Mouse (Mus musculus): ENCODE results near the gene Rpl11.
"Not testable (repeated sequence)": the region's sequence is repeated elsewhere in the genome, so short reads cannot be mapped to it uniquely, and the experiment has no call there.

Rpl11 gene

DNA sequence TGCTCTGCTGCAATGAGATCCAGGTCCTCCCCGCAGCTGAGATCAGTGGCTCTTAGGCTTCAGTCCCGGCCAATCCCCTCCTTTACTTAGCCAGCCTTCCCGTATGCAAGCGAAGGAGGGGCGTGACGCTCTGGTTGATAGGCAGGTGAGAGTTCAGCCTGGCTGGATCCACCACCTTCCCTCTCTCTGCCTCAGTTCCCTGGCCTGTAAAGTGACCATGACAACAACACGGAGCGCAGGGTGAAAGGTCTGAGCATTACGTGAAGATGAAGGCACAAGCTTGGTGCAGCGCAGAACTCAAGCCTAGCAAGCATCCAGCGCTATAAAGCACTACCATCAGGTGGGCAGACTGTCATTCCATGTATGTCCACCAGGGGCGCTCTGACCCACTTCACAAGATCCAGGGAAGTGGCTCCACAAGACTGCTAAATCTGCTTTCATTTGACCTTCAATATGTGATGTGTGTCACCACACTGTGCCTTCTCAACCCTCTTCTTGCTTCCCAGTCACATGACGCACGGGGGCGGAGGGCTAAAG is 18.0 kb upstream of the Rpl11 start:
- peak; percentile 35 for DNase-seq (ENCODE audit: extremely low read depth, insufficient read length, low spot score)

- no peak for DNase-seq (ENCODE audit: extremely low read depth, insufficient read length, low spot score)
Observed at GRCm38 (mm10) chr4:136070592-136070991, 17.4 kb upstream of the Rpl11 start.

- peak; percentile 93 for DNase-seq (ENCODE audit: extremely low read depth, insufficient read length, low spot score)
Observed at GRCm38 (mm10) chr4:136069954-136070353, 16.7 kb upstream of the Rpl11 start.

GRCm38 (mm10) chr4:136069313-136069712 is 16.1 kb upstream of the Rpl11 start:
- DNase-seq (ENCODE audit: extremely low read depth, insufficient read length, low spot score): no peak

GRCm38 (mm10) chr4:136063143-136063542 is 9.9 kb upstream of the Rpl11 start:
- no peak for DNase-seq (ENCODE audit: extremely low read depth, insufficient read length, low spot score)

DNA sequence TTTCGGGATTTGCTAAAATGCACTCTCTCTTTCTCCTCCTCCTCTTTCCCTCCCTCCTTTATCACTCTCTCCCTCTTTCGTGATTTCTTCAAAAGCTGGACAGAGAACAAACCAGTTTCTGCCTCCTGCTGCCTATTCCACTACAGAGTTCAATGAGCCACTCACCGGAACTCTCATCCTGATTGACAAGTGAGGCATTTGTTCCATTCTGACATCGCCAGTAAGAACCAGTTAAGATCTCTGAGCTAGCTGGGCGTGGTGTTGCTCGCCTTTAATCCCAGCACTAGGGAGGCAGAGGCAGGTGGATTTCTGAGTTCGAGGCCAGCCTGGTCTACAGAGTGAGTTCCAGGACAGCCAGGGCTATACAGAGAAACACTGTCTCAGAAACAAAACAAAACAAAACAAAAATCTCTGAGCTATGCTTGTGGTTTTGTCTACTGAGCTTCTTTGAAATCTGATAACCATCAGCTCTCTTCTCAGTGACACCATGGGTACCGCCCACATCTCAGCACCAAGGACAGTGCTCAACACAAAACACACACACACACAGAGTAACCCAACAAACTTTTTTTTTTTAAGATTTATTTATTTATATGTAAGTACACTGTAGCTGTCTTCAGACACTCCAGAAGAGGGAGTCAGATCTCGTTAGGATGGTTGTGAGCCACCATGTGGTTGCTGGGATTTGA is 6.7 kb upstream of the Rpl11 start:
- not testable (repeated sequence) for DNase-seq (ENCODE audit: extremely low read depth, insufficient read length, low spot score)

- peak; percentile 59 for DNase-seq (ENCODE audit: extremely low read depth, insufficient read length, low spot score)
Observed at GRCm38 (mm10) chr4:136057916-136058315, 4.7 kb upstream of the Rpl11 start.

DNA sequence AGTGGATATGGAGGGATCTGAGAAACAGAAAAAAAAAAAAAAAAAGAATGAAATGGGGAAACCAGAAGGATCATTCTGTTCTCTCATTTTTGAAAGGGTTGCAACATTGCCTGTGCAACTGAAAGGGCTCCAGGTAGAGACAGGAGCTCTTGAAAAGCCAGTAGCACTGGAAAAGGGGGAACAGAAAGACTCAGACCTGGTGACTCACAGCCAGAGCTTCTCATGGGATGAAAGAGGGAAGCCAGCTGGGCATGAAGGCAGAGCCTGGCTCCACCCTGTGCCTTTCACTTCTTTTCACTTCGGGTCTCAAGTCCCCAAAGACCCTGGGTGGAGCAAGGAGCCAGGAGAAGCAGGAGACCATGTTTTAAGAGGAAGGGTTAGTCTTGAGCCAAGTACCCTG is 2.8 kb upstream of the Rpl11 start:
- DNase-seq (ENCODE audit: extremely low read depth, insufficient read length, low spot score): no peak

DNA sequence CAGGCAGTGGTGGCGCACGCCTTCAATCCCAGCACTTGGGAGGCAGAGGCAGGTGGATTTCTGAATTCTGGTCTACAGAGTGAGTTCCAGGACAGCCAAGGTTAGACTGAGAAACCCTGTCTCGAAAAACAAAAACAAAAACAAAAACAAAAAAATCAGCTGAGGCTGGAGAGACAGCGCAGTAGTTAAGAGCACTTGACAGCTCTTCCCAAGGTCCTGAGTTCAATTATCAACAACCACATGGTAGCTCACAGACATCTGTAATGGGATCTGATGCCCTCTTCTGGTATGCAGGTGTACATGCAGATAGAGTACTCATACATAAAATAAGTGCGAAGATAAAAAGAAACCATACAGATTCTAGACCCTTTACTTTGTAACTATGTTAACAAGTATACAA is 615 bp upstream of the Rpl11 start:
- no peak for DNase-seq (ENCODE audit: extremely low read depth, insufficient read length, low spot score)

GRCm38 (mm10) chr4:136052534-136053246 is 538 bp downstream of the Rpl11 start:
- peak; percentile 85 for DNase-seq (ENCODE audit: extremely low read depth, insufficient read length, low spot score)

- DNase-seq (ENCODE audit: extremely low read depth, insufficient read length, low spot score): no peak
Observed at GRCm38 (mm10) chr4:136052060-136052459, 1.2 kb downstream of the Rpl11 start.

DNA sequence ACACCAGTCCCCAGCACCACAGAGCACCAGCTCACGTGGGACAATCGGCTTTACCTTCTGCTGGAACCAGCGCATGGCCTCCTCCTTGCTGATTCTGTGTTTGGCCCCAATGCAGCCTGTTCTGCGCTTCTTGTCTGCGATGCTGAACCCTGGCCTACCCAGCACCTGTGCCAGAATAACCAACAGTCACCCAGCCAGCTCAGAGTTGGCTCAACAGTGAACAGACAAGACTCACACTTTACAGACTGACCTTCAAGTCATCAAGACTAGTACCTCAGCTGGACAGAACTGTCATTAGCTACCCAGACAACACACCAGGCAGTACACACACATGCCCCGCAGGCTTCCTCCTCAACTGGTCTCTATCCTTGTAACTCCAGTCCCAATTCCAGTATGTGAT is 3.0 kb downstream of the Rpl11 start:
- no peak for DNase-seq (ENCODE audit: extremely low read depth, insufficient read length, low spot score)

DNA sequence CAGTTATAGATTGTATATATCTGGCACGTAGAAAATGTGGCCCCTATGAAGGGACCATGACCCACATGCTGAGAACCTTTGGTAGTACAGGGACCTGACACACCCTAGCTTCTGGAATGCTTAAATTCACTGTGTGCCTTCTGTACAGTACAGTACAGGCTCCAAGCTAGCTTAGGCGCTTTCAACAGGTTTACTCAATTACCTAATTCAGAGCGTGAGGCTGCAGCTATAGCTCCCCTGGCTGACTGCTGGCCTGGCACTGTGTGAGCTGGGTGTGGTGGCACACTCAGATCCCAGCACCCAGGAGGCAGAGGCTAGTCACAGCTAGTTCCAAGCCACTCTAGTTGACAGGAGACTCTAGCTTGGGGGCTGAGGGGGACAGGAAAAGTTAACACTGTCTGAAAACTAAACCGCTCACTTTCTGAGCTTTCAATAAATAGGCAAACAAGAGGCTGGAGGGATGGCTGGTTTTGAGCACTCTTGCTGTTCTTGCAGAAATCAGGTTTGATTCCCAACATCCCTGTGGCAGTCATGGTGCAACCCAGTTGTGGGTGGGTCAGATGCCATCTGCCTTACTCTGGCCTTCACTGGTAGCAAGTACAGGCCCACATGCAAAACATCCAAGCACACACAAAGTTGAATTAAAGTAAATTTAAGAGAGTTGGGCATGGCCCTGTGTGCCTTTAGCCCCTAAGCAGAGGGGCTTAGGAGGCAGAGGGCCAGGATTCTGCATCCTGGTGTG is 4.8 kb downstream of the Rpl11 start:
- no peak for DNase-seq (ENCODE audit: extremely low read depth, insufficient read length, low spot score)

DNA sequence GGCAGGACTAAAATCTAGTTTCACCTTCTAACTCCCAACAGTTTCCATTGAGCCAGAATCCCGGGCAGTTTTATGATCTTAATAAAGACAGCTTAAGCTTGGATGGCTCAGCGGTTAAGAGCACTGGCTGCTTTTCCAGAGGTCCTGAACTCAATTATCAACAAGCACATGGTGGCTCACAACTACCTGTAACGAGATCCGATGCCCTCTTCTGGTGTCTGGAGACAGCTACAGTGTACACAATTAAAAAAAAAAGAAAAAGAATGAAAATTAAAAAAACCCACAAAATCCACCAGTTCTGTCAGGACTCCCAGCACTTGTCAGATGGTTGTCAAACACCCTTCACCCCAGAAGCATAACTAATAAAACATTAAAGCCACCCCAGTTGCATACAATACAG is 5.6 kb downstream of the Rpl11 start:
- DNase-seq (ENCODE audit: extremely low read depth, insufficient read length, low spot score): no peak

- DNase-seq (ENCODE audit: extremely low read depth, insufficient read length, low spot score): no peak
Observed at GRCm38 (mm10) chr4:136046888-136047287, 6.3 kb downstream of the Rpl11 start.

DNA sequence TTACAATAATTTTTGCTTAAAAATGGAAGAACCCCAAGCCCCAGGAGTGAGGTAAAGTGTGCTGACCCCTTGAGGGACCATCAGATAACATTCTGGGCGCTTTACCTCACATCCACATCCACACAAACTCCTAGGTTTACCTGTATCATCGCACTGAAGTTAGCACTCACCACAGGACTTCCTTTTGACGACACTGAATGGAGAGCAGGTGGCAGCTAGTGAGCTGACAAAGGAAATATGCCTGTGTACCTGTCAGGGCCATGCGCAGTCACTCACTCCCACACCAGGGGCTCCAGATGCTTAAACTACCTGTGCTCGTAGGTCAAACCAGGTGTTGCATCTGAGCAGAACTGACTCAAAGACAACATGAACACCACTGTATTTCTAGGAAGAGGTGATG is 8.1 kb downstream of the Rpl11 start:
- DNase-seq (ENCODE audit: extremely low read depth, insufficient read length, low spot score): no peak

DNA sequence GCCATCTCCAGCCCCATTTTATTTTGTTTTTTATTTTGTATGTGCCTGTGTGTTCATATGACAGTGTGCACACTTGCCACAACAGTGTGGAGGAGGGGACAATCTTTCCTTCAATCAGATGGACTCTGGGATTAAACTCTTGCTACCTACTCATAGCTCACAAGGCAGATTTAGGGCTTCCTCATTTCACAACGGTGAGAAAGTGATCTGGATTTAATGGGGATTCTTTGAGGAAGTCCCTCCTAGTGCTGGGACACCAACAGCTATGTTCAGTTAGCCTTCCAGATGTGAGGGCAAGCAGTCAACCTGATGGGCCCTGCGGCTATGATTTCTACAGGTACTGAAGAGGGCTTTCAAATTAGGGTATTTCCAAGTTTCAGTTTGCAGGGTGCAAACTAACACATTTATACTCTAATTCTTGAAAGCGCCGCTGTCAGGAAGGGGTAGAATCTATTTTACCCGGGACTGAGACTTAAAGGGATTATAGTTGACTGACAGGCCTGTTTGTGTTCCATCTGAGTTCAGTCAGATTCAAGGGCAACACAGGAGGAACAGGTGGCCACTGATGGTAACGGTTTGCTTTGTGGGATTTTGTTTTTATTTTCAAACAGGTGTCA is 9.3 kb downstream of the Rpl11 start:
- DNase-seq (ENCODE audit: extremely low read depth, insufficient read length, low spot score): no peak

GRCm38 (mm10) chr4:136035078-136035477 is 18.1 kb downstream of the Rpl11 start:
- no peak for DNase-seq (ENCODE audit: extremely low read depth, insufficient read length, low spot score)

GRCm38 (mm10) chr4:136033231-136033630 is 20.0 kb downstream of the Rpl11 start:
- DNase-seq (ENCODE audit: extremely low read depth, insufficient read length, low spot score): no peak

DNA sequence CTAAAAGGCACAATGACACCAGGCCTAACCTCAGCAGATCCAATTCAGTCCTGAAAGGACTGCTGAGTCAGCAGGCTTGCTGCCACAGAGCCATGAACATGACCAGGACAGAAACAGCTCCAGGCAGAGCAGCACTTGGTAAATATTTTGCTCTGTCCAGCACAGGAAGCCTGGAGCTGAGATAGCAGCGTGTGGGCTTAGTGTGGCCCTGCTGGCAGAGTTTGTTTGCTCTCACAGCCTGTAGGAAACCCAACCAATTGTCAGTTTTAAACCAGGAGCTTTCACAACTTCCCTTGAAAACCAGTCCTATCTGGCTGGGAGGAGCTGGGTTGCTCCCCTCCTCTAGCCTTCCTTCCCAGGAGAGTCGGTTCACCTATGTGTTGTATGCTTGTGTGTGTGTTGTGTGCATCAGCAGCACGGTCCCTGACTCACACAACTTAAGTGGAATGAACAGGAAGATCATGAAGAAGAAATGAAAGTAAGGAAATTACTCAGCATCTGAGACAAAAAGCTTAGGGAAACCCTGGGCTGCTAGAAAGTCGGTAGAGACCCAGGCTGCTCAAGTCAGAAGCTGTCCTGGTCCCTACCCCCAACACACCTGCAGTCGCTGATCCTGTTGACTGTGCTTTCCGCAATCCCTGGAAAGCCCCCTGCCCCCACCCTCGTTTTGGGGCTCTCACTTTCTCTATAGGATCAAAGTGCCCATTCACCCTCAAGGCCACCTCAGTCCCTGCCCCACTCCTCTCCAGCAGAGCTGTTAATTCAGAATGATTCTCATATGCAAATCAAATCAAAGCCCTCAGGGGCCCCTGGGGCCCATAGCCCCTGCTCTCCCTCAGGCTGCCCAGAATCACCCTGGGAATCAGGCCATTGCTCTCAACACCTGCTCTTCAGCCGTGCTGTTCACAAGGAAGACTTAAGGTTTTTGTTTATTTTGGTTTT is 22.0 kb downstream of the Rpl11 start:
- no peak for DNase-seq (ENCODE audit: extremely low read depth, insufficient read length, low spot score)

Data from 3134 (cell line).